Mouse (Mus musculus) testis, adult 2 months (tissue): ENCODE results near the gene Gatad2b.

ENCODE experiments used
- CTCF ChIP-seq: fragments of 200-500 bp; IDR thresholded peaks from 2 replicates; pipeline ENCODE4 v1.5.1; 2012; ENCODE audit warnings: low read depth, mild to moderate bottlenecking, inconsistent platforms, low read length, moderate library complexity; ENCODE audit not compliant: control insufficient read depth, insufficient read depth, insufficient replicate concordance
- POLR2A ChIP-seq: fragments of 200-500 bp; IDR thresholded peaks from 2 replicates; pipeline ENCODE4 v1.6.1; 2012; ENCODE audit warnings: low read depth, mild to moderate bottlenecking, inconsistent platforms, low read length, moderate library complexity; ENCODE audit not compliant: control insufficient read depth

- TF ChIP-seq CTCF (no peak), POLR2A (no peak)
Observed at GRCm38 (mm10) chr3:90294651-90295050, 1.7 kb downstream of the Gatad2b start.
